16 mouse cellular contexts compared by ENCODE assay signal in genomic region chr3:51731949-51732636, GRCm38 (mm10).
DNase-seq lines count a peak whose midpoint lies in the region; ATAC-seq lines count a peak whose summit lies in the region.
"Had no signal": no experiment of that assay in that cellular context is flagged by ENCODE, and none has a peak within 500 bp of the region (broad histone marks: within the 10 kb centered on the region; RNA-seq: fewer than 3 reads in every experiment).

No protein-coding gene starts in this region.

- no peak for ATAC-seq in hindbrain, embryonic 16.5 days
- peak; percentile 25; the same call in 1 of the 2 replicates for ATAC-seq in midbrain, embryonic 11.5 days (ENCODE audit: low FRiP score)
- ATAC-seq in neural tube, embryonic 14.5 days (ENCODE audit: low read depth) = no peak

- peaks cover 33% of the 10 kb centered on the region for H3K4me1 ChIP-seq in hindbrain, embryonic 10.5 days (replicated peaks)
- peaks cover 8% of the 10 kb centered on the region for H3K4me1 ChIP-seq in hindbrain, embryonic 16.5 days (ENCODE audit: control insufficient read depth, insufficient read depth, low read depth, low read length)
- peaks cover 2% of the 10 kb centered on the region; the same call in 1 of the 2 replicates for H3K4me1 ChIP-seq in brown adipose tissue, adult 24 weeks (ENCODE audit: control insufficient read depth, insufficient read depth, insufficient read length, low read length)
- peaks cover 16% of the 10 kb centered on the region for H3K4me1 ChIP-seq in midbrain, embryonic 11.5 days (ENCODE audit: control insufficient read depth, insufficient read depth, low read length)
- H3K4me1 ChIP-seq in neural tube, embryonic 14.5 days (ENCODE audit: control insufficient read depth, insufficient read depth, low read length) = peaks cover 9% of the 10 kb centered on the region

- no peak overlapping the region for H3K4me2 ChIP-seq in hindbrain, embryonic 16.5 days (ENCODE audit: low read length)
- no peak overlapping the region for H3K4me2 ChIP-seq in midbrain, embryonic 11.5 days
- H3K4me2 ChIP-seq in neural tube, embryonic 14.5 days (ENCODE audit: low read depth, low read length) = no peak overlapping the region
- H3K4me2 ChIP-seq: limb, embryonic 15.5 days; lung, embryonic 14.5 days had no signal

- no peaks in the 10 kb centered on the region for H3K36me3 ChIP-seq in hindbrain, embryonic 10.5 days
- no peaks in the 10 kb centered on the region for H3K36me3 ChIP-seq in hindbrain, embryonic 16.5 days (ENCODE audit: control insufficient read depth, insufficient read depth, low read length)
- no peaks in the 10 kb centered on the region for H3K36me3 ChIP-seq in midbrain, embryonic 11.5 days (ENCODE audit: control insufficient read depth, insufficient read depth, low read length)
- H3K36me3 ChIP-seq in neural tube, embryonic 14.5 days (ENCODE audit: control insufficient read depth, insufficient read depth, low read length) = no peaks in the 10 kb centered on the region
- H3K36me3 ChIP-seq: limb, embryonic 15.5 days had no signal

- 84% methylated on average over 16 of the region's 16 CpGs for WGBS in hindbrain, embryonic 10.5 days
- 55% methylated on average over 16 of the region's 16 CpGs for WGBS in hindbrain, embryonic 16.5 days
- WGBS in midbrain, embryonic 11.5 days = 81% methylated on average over 16 of the region's 16 CpGs
- 55% methylated on average over 16 of the region's 16 CpGs for WGBS in neural tube, embryonic 14.5 days

- no peak overlapping the region for H3K9ac ChIP-seq in hindbrain, embryonic 16.5 days (ENCODE audit: low read depth, low read length)
- H3K9ac ChIP-seq in midbrain, embryonic 11.5 days (ENCODE audit: low read length) = no peak overlapping the region
- H3K9ac ChIP-seq in neural tube, embryonic 14.5 days (replicated peaks; ENCODE audit: low read depth, low read length) = no peak overlapping the region
- H3K9ac ChIP-seq: limb, embryonic 15.5 days; lung, embryonic 14.5 days had no signal

- H3K4me3 ChIP-seq in hindbrain, embryonic 10.5 days = no peak overlapping the region
- H3K4me3 ChIP-seq in hindbrain, embryonic 16.5 days (ENCODE audit: low read length) = no peak overlapping the region
- no peak overlapping the region for H3K4me3 ChIP-seq in brown adipose tissue, adult 24 weeks (ENCODE audit: insufficient read depth, low read depth, low read length)
- H3K4me3 ChIP-seq in midbrain, embryonic 11.5 days (ENCODE audit: low read depth, low read length) = no peak overlapping the region
- H3K4me3 ChIP-seq in neural tube, embryonic 14.5 days (ENCODE audit: low read depth, low read length) = no peak overlapping the region
- H3K4me3 ChIP-seq: erythroblast, embryonic 14.5 days; heart, adult 2 months; limb, embryonic 15.5 days had no signal

- no peaks in the 10 kb centered on the region for H3K9me3 ChIP-seq in hindbrain, embryonic 10.5 days
- H3K9me3 ChIP-seq in hindbrain, embryonic 16.5 days (ENCODE audit: control insufficient read depth, low read length) = no peaks in the 10 kb centered on the region
- no peaks in the 10 kb centered on the region for H3K9me3 ChIP-seq in midbrain, embryonic 11.5 days (ENCODE audit: control insufficient read depth, low read length)
- no peaks in the 10 kb centered on the region for H3K9me3 ChIP-seq in neural tube, embryonic 14.5 days (ENCODE audit: control insufficient read depth, low read length)
- H3K9me3 ChIP-seq: limb, embryonic 15.5 days had no signal

- DNase-seq in hindbrain, embryonic 10.5 days (ENCODE audit: low spot score) = no peak
- DNase-seq in midbrain, embryonic 11.5 days (ENCODE audit: low spot score, missing footprints) = no peak
- DNase-seq in thymus, adult 18-20 months = no peak
- DNase-seq in urinary bladder, postnatal 14 days (ENCODE audit: low spot score) = no peak
- DNase-seq: cerebellum, adult 11 months; cerebellum, postnatal 36 days; gastrocnemius, postnatal 10 days; heart, adult 2 months; kidney, adult 8-10 months; lung, embryonic 14.5 days had no signal

- H3K27ac ChIP-seq in hindbrain, embryonic 10.5 days = peak overlapping the region; percentile 70
- H3K27ac ChIP-seq in hindbrain, embryonic 16.5 days (ENCODE audit: low read depth, low read length) = no peak overlapping the region
- H3K27ac ChIP-seq in brown adipose tissue, adult 24 weeks (replicated peaks; ENCODE audit: low read depth, low read length) = 0 out of 2 replicates have a peak overlapping the region, but pooled peaks have one; percentile 42
- peak overlapping the region; percentile 40 for H3K27ac ChIP-seq in midbrain, embryonic 11.5 days (ENCODE audit: low read depth, low read length)
- peak overlapping the region; percentile 55; the same call in 1 of the 2 replicates for H3K27ac ChIP-seq in neural tube, embryonic 14.5 days (ENCODE audit: low read depth, low read length)
- H3K27ac ChIP-seq: heart, adult 2 months; limb, embryonic 15.5 days; macrophage had no signal

- no peaks in the 10 kb centered on the region for H3K27me3 ChIP-seq in hindbrain, embryonic 10.5 days (ENCODE audit: insufficient read depth, poor library complexity, severe bottlenecking)
- no peaks in the 10 kb centered on the region for H3K27me3 ChIP-seq in hindbrain, embryonic 16.5 days (replicated peaks; ENCODE audit: control insufficient read depth, insufficient read depth, low read length)
- H3K27me3 ChIP-seq in midbrain, embryonic 11.5 days (ENCODE audit: control insufficient read depth, insufficient read depth, low read length) = no peaks in the 10 kb centered on the region
- no peaks in the 10 kb centered on the region for H3K27me3 ChIP-seq in neural tube, embryonic 14.5 days (ENCODE audit: control insufficient read depth, insufficient read depth, low read length)
